Mouse (Mus musculus) adrenal gland, adult 18-20 months (tissue): ENCODE results near the gene Pam16. TPM values are rescaled to one million over a fixed set of nuclear protein-coding genes. Genes with fewer than 3 reads are reported as not detected.

Source experiments
- DNase-seq, 2 experiments: peaks; one replicate each; pipeline ENCODE4 v3.0.0; 2021 to 2022; ENCODE audit warnings: low spot score in 2 of 2
- total RNA-seq, 2 experiments: library from RNA; stranded (reverse); gene quantifications; 1 replicate in 1 of 2; 2 replicates in 1 of 2; pipeline ENCODE4 v1.2.3; 2021

Pam16 gene
- total RNA-seq, 2 experiments from 2014 or later: 117 to 118 TPM

GRCm38 (mm10) chr16:4613736-4614135, 11.1 kb downstream of the Pam16 start:
- no peak for DNase-seq

GRCm38 (mm10) chr16:4611676-4612075, 13.1 kb downstream of the Pam16 start:
- no peak for DNase-seq

GRCm38 (mm10) chr16:4611193-4611592, 13.6 kb downstream of the Pam16 start:
- DNase-seq: no peak

GRCm38 (mm10) chr16:4608532-4609059, 16.2 kb downstream of the Pam16 start:
- DNase-seq: no peak

GRCm38 (mm10) chr16:4607818-4608531, 16.8 kb downstream of the Pam16 start:
- DNase-seq: peak; percentile 85 to 87

GRCm38 (mm10) chr16:4606431-4607084, 18.2 kb downstream of the Pam16 start:
- DNase-seq: no peak

GRCm38 (mm10) chr16:4605514-4606131, 19.2 kb downstream of the Pam16 start:
- DNase-seq: no peak

- no peak for DNase-seq
Measured at GRCm38 (mm10) chr16:4604293-4604837, 20.4 kb downstream of the Pam16 start.

GRCm38 (mm10) chr16:4603453-4603837, 21.3 kb downstream of the Pam16 start:
- no peak for DNase-seq

- no peak for DNase-seq
Measured at GRCm38 (mm10) chr16:4602766-4603452, 21.9 kb downstream of the Pam16 start.

- no peak for DNase-seq
Measured at GRCm38 (mm10) chr16:4602189-4602588, 22.6 kb downstream of the Pam16 start.

- no peak for DNase-seq
Measured at GRCm38 (mm10) chr16:4600701-4601310, 24.0 kb downstream of the Pam16 start.

GRCm38 (mm10) chr16:4599616-4600015, 25.2 kb downstream of the Pam16 start:
- no peak for DNase-seq

GRCm38 (mm10) chr16:4598891-4599543, 25.8 kb downstream of the Pam16 start:
- DNase-seq: no peak

GRCm38 (mm10) chr16:4598041-4598440, 26.7 kb downstream of the Pam16 start:
- DNase-seq: no peak

- DNase-seq: no peak
Measured at GRCm38 (mm10) chr16:4597296-4597695, 27.5 kb downstream of the Pam16 start.

GRCm38 (mm10) chr16:4596836-4597235, 28.0 kb downstream of the Pam16 start:
- DNase-seq: no peak

- no peak for DNase-seq
Measured at GRCm38 (mm10) chr16:4596141-4596728, 28.6 kb downstream of the Pam16 start.

- no peak for DNase-seq
Measured at GRCm38 (mm10) chr16:4595527-4595963, 29.2 kb downstream of the Pam16 start.
